Mouse (Mus musculus) hindbrain, postnatal 0 days (tissue): ENCODE measurements around the gene Tox3. TPM values are rescaled to one million over a fixed set of nuclear protein-coding genes. Genes with fewer than 3 reads are reported as not detected.
A peak's percentile ranks its signal among the peaks of the same experiment; 100 is the strongest.

Source experiments
- ATAC-seq: fragments of 200-750 bp; cut with Nextera tagmentation; 2 replicates; pipeline ENCODE4 v1.8.0; 2017; ENCODE audit warnings: mild to moderate bottlenecking, moderate TSS enrichment, moderate library complexity
- DNase-seq: peaks from one replicate; pipeline ENCODE4 v3.0.0-alpha.2; 2015; ENCODE audit warnings: low spot score
- H3K27ac ChIP-seq: fragments of 300-500 bp; sonication (generic); 2 replicates; pipeline ENCODE4 v1.5.1; 2014; ENCODE audit warnings: mild to moderate bottlenecking
- H3K27me3 ChIP-seq: fragments of 300-500 bp; sonication (generic); 2 replicates; pipeline ENCODE4 v1.6.1; 2014; ENCODE audit warnings: low read length, mixed read lengths; ENCODE audit not compliant: insufficient read depth
- H3K36me3 ChIP-seq: fragments of 300-500 bp; sonication (generic); 2 replicates; pipeline ENCODE4 v1.6.1; 2014; ENCODE audit warnings: low read length, mixed read lengths; ENCODE audit not compliant: insufficient read depth
- H3K4me1 ChIP-seq: fragments of 300-500 bp; sonication (generic); 2 replicates; pipeline ENCODE4 v1.6.1; 2014; ENCODE audit warnings: antibody characterized with exemption, low read length, mixed read lengths; ENCODE audit not compliant: insufficient read depth
- H3K4me2 ChIP-seq: fragments of 300-500 bp; sonication (generic); 2 replicates; pipeline ENCODE4 v1.6.1; 2014; ENCODE audit warnings: low read depth, mild to moderate bottlenecking, low read length, moderate library complexity, mixed read lengths
- H3K4me3 ChIP-seq: fragments of 300-500 bp; sonication (generic); 2 replicates; pipeline ENCODE4 v1.5.1; 2014; ENCODE audit warnings: low read length
- H3K9ac ChIP-seq: fragments of 300-500 bp; sonication (generic); replicated peaks from 2 replicates; pipeline ENCODE4 v1.6.1; 2014; ENCODE audit warnings: mild to moderate bottlenecking, low read length, moderate library complexity, mixed read lengths
- H3K9me3 ChIP-seq: fragments of 300-500 bp; sonication (generic); 2 replicates; pipeline ENCODE4 v1.6.1; 2016; ENCODE audit warnings: low read length, mixed read lengths
- CTCF ChIP-seq: IDR thresholded peaks from 2 replicates; pipeline ENCODE4 v1.5.1; 2016; ENCODE audit warnings: antibody characterized with exemption, control low read depth, low read depth
- WGBS: fragments of 180-500 bp; shearing (Covaris S2); extraction: QIAGEN DNeasy Blood & Tissue Kit; methylation state at CpG from one replicate; pipeline ENCODE4 v1.1.7; 2014; 5-methylcytosine and 5-hydroxymethylcytosine counted together
- polyA plus RNA-seq: library from polyadenylated mRNA; unstranded; fragments of >200 nt; fragmentation: Nextera tagmentation; extraction: Ambion mirVana; gene quantifications from 2 replicates; pipeline ENCODE4 v1.2.1, GENCODE M21; 2015
- total RNA-seq: library from RNA; depleted of rRNA; stranded (reverse); fragments of >200 nt; gene quantifications from 2 replicates; pipeline ENCODE4 v1.2.3, GENCODE M21; 2014

Tox3 gene
- total and polyA plus RNA-seq, 2 experiments from 2014 or later: 22.2 to 33.1 TPM

DNA sequence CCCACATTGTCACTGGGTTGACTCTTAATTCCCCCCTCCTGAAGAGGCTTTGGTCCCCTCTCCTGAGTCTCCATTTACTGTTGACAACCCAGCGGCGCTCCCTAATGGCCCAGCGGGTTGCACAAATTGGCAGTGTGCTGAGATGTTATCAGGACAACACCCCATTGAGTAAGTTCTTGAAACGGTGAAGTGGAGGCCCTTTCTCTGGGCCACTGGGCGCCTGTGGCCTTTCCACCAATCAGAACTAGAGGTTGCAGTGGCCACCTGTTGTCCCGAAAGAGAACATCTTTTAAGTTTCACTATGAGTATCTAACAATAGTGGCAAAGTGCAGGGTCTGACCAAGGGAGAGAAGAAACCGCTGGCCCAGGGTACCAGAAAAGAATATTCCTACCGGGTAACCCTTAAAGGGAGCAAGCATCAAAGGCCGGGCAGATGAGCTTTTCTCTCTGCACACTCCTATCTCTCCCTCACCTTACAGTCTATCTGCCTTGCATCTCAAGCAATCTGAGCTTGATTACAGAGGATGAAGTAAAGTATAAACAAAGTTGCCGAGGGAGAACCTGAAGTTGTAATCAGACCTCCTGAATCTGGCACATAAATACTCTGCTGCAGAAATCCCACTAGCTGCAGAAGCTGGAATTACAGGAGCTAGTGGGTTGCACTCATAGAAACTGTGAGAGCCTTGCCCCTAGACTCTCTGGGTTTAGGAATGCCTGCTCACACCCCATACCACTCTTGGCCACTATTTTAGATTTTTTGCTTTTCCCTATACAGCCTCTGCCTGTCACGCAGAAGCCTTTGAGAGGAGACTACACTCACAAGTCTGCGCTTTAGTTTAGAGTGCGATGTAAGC lies 1.8 kb upstream of the Tox3 start:
- H3K4me3 ChIP-seq: no peak overlapping the region
- H3K36me3 ChIP-seq: no peaks in the 10 kb centered on the region
- WGBS: 24% methylated on average over 13 of the region's 13 CpGs
- H3K4me1 ChIP-seq: 0 out of 2 replicates have a peak, but pooled peaks cover 6% of the 10 kb centered on the region
- H3K27ac ChIP-seq: no peak overlapping the region
- no peak overlapping the region for H3K9ac ChIP-seq
- no peaks in the 10 kb centered on the region for H3K27me3 ChIP-seq
- DNase-seq: peak; percentile 68
- peak; percentile 74 for TF ChIP-seq CTCF
- H3K4me2 ChIP-seq: no peak overlapping the region
- peak; percentile 16; the same call in 1 of the 2 replicates for ATAC-seq
- H3K9me3 ChIP-seq: no peaks in the 10 kb centered on the region

DNA sequence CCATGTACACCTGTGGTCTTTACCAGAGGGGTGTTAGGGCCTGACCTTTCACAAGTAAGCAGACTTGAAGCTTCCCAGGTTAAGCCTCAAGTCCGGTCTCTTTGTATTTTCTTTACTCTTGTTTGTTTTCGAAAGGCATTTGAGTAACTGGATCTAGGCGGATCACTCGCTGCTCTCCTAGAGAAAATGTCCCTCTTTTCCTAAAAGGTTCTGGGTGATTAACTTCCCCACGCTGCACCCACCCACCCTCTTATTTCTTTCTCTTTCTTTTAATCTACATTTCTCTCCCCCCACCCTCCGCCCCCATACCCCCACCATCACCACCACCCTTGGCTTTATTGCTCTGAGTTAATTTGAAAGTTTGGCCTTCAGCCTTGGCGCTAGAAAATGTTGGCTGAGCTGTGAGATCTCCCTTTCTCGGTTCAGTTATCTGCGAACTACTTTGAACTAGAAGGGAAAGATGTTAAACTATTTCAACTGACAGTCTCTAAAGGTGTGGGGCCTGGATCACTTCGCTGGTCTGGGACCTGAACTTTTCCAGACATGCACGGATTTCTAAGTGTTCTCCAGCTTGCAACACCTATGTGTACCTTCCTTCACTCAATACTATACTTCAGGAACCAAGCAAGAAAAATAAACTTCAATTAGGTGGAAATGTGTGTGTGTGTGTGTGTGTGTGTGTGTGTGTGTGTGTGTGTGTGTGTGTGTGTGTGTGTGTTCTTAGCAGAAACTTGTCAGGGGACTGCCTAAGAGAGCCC lies 962 bp upstream of the Tox3 start:
- no peak for TF ChIP-seq CTCF
- H3K4me3 ChIP-seq: peak overlapping the region; percentile 79
- H3K4me2 ChIP-seq: peak overlapping the region; percentile 75
- DNase-seq: no peak
- peak overlapping the region; percentile 92 for H3K27ac ChIP-seq
- no peaks in the 10 kb centered on the region for H3K36me3 ChIP-seq
- WGBS: 16% methylated on average over 11 of the region's 11 CpGs
- peak overlapping the region; percentile 90 for H3K9ac ChIP-seq
- H3K9me3 ChIP-seq: no peaks in the 10 kb centered on the region
- no peak for ATAC-seq
- no peaks in the 10 kb centered on the region for H3K27me3 ChIP-seq
- 0 out of 2 replicates have a peak, but pooled peaks cover 5% of the 10 kb centered on the region for H3K4me1 ChIP-seq

DNA sequence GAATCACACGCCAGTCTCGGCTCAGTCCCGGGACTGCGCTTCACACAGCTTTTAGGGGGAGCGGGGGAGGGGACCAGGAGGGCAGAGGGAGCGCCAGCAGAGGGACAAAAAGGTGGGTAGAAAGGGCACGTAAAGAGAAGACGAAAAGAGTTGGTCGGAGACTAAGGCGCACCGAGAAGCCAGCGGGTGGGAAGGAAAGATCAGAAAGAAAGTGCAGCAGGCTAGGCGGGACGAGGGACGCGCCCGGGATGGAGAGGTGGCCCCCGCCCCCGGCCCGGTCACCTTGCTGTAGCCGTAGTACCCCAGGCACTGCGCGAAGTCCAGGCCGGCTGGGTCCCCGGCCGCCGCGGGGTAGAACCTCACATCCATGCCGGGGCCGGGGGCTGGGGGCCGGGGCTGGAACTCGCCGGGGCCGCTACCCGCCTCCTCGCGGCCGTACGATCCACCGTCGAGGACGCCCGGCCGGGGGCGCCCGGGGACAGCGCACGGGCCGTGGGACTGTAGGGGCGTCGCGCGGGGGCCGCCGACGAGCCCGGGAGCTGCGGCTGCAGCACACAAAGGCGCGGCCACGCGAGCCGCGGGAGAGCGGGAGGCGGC lies 464 bp downstream of the Tox3 start:
- under 1% methylated on average over 47 of the region's 66 CpGs for WGBS
- DNase-seq (peak; percentile 70), ATAC-seq (peak; percentile 71)
- Histone ChIP-seq H3K4me1 (no peaks in the 10 kb centered on the region), H3K27me3 (no peaks in the 10 kb centered on the region), H3K4me3 (peak overlapping the region; percentile 79), H3K36me3 (no peaks in the 10 kb centered on the region), H3K9me3 (no peaks in the 10 kb centered on the region), H3K9ac (peak overlapping the region; percentile 90), H3K27ac (peak overlapping the region; percentile 92), H3K4me2 (peak overlapping the region; percentile 75)
- peak; percentile 5; the same call in 1 of the 2 replicates for TF ChIP-seq CTCF

DNA sequence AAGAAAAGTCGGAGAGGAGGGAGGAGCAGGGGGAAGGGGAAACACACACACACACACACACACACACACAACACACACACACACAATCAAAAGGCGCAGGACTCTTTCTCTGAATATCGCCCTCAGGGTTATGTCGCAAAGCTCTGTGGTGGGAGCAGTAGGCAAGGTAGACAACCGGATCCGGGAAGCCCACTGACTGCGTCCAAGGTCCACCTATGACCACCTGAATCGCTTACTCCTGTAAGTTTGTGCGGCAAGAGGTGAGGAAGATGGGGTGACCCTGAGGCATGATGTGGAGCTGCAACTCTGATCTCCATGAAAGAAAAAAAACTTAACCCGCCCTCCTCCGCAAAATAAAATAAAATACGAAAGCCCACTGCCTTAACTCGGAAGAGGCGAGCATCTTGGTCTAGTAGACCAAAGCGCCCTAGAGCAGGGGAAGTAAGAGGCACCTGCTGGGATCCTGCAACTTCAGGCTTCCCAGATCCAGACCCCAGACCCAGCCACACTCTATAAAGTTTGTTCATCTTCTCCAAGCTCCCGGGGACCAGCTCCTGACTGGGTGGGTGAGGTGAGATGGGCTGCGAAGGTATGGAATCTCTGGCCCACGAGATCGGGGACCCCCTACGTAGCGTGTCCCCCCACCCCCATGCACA lies 1.1 kb downstream of the Tox3 start:
- no peak for TF ChIP-seq CTCF
- Histone ChIP-seq H3K9ac (peak overlapping the region; percentile 90), H3K9me3 (no peaks in the 10 kb centered on the region), H3K4me2 (peak overlapping the region; percentile 75), H3K27ac (peak overlapping the region; percentile 92; the same call in 1 of the 2 replicates), H3K27me3 (no peaks in the 10 kb centered on the region), H3K36me3 (no peaks in the 10 kb centered on the region), H3K4me1 (no peaks in the 10 kb centered on the region), H3K4me3 (peak overlapping the region; percentile 79)
- DNase-seq (no peak), ATAC-seq (no peak)
- under 1% methylated on average over 21 of the region's 21 CpGs for WGBS

DNA sequence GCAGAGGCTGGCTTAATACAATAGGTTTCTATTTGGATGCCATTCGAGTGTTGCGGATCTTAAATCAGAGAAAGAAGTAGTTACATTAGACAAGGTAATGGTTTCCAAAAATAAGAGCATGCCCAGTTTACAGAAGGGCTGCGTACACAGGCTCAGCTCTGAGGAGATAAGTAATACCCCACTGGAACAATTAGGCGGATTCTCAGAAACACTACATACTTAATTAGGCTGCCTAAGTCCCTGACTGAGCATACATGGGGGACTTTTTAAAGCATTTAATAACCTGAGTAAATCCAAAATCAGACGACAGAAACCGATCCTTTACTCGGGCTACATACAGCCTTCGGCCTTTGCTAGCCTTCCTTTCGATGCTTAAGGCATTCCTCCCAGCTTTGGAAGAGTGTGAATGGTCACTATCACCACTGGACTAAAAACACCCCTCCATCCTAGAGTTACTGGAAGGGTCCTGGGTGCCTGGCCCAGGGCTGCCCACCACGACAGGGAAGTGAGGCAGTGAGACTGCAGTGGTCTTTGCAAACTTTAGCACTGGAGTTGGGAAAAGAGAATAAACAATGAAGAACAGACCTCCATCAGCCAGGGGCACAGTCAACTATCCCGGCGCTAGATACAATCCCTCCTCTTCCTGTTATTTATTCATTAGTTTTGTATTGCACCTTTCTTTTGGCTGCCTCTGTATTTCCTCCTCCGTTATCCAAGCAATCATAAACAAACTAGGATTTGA lies 1.8 kb downstream of the Tox3 start:
- H3K4me2 ChIP-seq: peak overlapping the region; percentile 75
- no peaks in the 10 kb centered on the region for H3K36me3 ChIP-seq
- H3K27ac ChIP-seq: peak overlapping the region; percentile 92; the same call in 1 of the 2 replicates
- H3K4me1 ChIP-seq: no peaks in the 10 kb centered on the region
- ATAC-seq: no peak
- 11% methylated on average over 13 of the region's 13 CpGs for WGBS
- TF ChIP-seq CTCF: no peak
- no peaks in the 10 kb centered on the region for H3K27me3 ChIP-seq
- peak overlapping the region; percentile 79 for H3K4me3 ChIP-seq
- peak; percentile 32 for DNase-seq
- peak overlapping the region; percentile 90; the same call in 1 of the 2 replicates for H3K9ac ChIP-seq
- no peaks in the 10 kb centered on the region for H3K9me3 ChIP-seq
